Mouse (Mus musculus) layer of hippocampus, postnatal 36 days (tissue): ENCODE measurements at regions not wholly inside any gene's neighbourhood (a gene's known extent, or its start where the extent isn't known, plus 50 kb on each side); places are given as distances from the start of the nearest gene placed in this dataset.

ENCODE experiments used
- DNase-seq, 2 experiments: peaks; one replicate each; pipeline ENCODE4 v3.0.0; 2022

DNA sequence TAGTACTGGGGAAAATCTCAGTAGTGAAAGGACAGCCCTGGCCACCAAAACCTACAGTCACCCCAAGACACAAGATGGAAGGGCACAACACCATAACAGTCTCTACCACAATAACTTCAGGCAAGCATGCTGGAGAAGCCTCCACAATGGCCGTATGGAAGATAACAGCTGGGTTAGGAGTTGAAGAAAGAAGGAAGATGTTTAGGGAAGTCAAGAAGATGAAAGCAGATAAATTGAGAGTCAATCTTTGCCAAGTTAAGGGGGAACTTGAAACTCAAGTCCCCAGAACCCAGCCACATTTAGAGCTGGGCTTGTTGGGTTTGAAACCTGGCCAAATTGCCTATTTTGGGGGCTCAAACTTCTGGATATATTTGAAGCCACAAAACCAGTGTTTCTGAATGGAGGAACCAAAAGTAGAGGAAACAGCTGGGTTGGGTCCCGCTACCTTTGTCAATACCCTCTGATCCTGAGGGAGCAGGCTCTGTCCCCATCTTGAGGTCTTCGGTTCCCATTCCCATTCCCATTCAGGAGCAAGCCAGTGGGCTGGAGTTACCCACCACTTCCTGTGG, 147.8 kb downstream of the Cdc5l start:
- no peak for DNase-seq

DNA sequence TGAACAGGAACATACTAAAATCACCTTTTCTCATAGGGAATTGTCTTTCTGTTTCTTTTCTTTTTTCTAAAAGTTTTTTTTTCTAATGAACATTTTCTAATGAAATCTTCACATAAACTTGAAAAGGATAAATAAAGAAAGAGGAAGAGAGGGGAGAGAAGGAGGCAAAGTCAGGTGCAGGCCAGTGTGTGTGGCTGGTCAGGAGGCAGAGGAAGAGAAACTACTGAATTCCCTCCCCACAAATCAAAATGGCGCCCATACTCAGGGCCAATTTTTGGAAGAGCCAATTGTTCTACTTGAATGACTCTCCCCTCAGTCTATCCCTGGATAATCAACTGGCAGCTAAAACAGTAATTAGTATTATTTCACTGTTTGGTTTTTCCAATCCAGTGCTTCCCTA, 152.0 kb downstream of the Cdc5l start:
- DNase-seq, result no peak

DNA sequence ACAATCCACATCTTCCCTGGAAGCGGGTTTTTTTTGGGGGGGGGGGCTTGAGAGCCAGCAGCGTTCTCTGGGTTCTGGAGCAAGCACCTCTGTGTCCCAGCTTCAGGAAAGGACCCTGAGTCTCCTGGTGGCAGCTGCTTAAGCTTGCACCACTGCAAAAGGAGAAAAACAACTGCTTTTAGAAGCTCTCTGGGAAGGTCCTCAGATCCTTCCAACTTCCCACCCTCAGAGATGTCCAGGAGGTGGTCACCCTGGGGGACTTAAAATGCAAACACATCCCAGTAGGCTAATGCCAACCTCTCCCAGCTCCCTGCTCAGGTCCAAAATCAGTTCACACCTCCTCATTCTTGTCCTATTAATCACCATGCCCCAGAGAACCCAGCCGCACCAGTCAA, 153.7 kb downstream of the Cdc5l start:
- no peak for DNase-seq

DNA sequence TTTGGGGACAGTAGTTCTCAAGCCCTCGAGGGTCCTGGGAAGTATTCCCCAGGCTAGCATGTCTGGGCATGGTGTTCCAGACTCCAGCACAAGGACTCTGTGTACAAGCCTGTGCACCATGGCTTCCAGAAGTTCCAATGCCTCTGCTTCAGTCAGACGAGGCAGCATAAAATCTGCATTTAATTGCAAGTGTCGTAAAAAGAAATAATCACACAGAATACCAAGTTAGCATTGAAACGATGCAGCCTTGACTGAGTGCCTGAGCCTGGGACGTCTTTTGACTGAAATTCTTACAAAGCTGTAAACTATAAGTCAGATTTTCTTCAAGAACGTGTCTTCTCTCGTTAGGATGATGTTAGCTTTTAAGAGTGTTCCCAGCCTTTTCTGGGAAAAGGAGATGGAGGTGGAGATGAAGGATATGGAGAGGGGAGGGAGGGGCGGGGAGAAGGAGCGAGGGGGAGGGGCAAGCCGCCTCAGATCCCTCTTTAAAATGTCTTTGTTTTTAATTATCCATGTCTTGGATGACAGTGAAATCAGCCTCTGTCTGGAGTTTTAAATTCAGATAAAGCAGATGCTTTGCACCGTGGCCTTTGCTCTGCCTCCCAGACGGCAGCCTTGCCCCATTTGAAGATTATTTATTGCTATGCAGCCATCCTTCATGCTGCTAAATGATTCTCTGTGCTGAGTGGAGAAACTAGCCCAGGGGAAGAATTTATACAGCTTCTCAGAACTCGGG, 154.3 kb downstream of the Cdc5l start:
- no peak for DNase-seq

DNA sequence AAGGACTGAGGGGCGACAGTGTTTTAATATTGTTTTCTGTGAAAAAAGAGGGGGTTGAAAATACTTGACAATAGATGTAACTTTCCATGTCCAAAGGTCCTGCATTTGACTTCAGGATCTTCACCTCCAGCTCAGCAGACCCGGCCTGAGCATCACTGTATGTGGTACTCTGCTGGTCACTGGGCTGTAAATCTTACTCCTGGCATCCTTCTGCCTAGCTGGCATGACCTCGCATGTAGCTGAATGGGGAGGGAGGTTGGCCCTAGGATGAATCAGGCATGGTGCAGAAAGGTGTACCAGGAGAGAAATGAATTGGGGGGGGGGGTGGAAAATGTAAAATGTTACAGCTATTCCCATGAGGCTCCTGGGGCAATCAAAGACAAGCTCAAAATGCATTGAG, 156.0 kb downstream of the Cdc5l start:
- no peak for DNase-seq

DNA sequence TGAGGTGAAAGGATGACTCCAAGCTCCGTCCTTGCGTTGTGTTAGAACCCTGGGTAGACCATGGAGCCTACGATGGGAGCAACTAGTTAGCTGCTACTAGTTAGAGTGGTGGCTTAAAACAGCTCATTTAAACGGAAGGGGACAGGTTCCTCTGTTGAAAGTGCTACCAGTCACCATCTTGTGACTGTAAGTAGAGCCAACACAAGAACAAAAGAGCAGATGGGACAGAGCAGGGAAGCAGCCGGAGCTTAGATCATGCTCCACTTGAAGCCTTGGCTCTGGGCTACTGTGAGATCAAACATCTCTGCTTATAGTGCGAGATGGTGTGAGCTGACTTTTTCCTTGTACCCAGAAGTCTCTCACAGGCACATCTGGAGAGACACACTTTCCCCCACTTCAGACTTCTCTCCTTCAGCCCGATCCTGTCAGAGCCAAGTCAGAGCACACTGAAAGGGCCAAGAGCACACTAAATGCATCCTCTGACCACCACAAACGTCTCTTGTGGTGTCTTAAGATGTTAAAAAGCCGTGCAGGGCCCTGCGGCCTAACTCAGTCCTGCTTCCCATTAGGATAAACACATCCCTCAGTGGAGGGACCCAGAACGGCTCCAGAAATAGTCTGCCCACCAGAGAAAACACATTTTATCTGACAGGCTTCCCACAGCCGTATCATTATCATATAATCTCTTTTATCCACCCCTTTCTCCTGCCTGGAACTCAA, 156.7 kb downstream of the Cdc5l start:
- DNase-seq, result no peak

DNA sequence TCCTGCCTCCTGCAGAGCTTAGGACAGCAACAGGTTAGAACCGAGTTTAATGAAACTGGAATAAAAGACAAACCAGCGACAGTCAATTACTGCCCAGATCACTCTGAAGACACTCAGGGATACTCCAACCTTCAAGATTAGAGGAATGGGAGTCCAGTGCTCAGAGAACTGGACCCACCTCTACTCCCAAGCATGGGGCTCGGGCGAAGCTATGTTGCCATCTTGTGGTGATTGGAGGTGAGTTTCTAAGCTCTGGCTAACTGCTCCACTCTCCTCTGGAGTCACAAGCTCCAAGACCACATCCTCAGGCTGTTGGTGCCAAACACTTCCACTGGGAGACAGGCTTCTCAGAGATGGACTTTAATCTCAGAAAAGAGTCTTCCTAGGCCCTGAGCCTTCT, 158.6 kb downstream of the Cdc5l start:
- no peak for DNase-seq

DNA sequence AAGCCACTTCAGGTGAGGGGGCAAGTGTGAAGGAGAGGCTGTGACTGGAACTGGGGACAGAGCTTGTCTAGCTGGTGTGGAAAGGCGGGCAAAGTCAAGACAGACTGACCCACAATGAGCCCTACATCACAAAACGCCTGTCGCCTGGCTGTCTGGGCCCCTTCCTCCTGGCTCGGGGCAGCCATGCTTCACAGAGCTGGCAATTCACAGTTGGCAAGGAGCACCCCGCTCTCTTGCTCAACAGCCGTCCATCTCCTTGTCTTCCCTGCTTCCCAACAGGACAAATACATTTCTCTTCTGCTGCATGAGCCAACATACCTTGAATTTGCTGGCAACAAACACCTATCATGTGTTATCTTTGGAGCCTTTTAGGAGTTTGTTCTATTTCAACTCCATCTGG, 166.8 kb downstream of the Cdc5l start:
- DNase-seq, result no peak

DNA sequence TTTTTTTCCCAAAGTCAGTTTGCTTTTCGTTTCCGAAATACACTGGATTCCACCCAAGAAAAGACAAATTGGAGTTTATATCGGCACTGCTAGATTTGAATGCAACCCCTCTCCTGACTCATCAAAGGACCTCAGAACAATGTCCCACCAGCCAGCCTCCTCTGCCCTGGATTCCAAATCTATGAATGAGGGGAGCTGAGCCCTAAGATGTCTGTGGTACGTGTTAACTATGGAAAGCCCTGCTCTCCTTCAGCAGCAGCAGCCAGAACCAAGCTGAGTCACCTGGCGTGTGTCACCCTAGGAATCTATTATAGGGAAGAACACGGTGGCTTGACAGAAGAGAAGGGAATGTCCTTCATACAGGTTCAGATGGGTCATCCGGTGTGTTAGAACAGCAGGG, 167.9 kb downstream of the Cdc5l start:
- DNase-seq, result no peak

DNA sequence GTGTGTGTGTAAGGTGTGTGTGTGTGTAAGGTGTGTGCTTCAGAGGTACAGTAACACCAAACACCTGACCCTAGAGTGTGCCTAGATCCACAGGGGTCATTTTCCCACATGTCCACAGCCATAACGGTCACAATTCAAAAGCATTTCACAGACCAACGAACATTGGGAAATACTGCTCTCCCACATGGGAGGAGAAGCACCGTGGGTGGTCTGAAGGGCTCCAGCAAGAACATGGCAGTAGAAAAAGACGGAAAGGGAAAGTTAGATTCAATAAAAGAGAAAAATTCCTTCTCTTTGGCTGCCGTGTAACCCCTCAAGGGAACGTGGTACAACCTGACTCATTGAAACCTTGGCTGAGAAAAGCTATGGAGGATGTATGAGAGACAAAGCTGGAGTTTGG, 169.1 kb downstream of the Cdc5l start:
- no peak for DNase-seq

DNA sequence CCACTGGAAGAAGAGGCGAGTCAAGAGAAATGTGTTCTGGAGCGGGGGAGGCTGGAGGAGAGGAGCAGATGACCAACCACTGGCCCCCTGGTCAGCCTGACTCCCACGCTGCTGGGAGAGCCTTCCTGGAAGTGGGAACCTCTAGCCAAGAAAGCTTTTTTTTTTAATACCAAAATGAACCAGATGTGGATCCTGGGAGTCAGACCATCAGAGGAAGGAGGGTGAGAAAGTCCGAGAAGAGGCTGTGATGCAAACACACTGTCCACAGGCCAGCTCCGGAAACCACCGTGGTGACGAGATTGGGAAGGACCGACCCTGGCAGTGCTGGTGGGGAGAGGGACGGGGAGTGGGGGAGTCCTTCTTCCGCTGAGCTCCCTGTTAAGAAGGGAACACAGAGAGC, 173.1 kb downstream of the Cdc5l start:
- DNase-seq, result no peak

DNA sequence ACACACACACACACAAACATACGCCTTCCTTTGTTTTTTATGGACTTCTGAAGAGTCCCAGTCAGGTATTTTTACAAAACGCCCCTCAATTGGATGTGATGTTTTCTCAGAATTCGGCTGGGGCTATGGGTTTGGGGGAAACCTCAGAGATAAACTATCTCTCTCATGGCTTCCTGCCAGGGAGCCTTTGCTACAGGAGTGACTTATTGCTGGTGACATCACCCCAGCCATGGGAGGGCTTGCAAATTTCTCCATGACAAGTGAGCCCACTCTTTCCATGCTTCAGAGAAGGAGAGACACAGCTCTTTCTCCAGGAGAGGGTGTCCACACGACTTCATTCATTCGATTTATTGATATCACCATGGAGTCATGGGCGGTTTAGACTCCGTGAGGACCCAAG, 175.5 kb downstream of the Cdc5l start:
- no peak for DNase-seq

DNA sequence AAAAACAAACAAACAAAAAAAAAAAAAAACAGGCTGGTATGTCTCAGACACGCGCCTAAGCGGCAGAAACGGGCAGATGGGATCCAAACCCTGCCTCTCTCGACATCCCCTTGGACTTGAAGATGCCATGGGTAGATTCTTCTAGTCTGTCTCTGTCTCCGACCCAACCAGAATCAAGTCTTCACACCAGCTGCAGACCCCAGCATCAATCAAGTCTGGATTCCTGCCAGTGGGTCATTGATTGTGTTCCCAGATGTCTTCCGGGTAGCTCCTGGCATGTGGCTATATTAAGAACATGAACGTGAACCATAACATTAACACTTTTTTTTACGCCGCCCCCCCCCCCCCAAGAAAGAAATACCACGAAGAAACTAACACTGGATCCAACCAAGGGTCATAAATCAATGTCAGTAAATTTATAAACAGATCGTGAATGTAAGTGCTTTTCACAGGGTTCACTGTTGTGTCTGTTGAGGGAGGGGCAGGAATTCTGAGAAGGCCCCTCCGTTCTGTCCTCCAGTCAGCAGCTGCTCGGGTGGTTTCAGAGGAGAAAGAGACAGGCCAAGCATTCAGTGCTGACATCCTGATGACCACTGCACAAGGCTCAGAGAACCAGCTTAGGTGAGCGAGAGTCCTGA, 180.8 kb downstream of the Cdc5l start:
- DNase-seq, result no peak

DNA sequence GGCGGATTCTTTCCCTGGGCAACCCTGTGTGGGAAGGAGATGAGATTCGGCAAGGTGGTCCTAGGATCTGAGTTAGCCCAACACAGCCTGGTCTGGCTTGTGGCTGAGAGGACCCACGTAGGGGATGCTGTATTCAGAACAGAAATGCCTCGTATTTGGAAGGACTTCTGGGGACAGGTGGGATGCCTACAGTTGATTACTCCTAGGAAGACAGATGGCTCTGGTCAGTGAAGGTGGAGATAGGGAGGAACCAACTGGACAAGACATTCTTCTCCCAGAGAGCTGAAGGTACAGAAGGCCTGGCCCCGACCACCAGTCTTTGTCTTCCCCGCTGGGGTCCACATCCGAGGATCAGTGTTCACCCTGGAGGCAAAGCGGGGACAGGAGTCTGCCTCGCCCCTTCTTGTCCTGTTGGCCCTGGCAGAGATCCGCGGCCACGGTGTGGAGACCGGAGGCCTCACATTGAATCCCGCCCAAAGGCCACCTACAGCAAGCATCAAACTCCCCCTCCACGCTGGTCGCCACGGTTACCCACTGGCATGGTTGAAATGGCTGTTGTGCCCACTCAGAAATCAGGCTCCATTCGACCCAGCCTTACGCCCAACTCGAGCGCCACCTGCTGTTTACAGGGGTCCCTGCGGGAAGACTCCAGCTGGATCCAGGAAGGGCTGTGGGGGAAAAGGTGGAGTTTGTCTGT, 182.4 kb downstream of the Cdc5l start:
- DNase-seq, result peak; percentile 78 to 80

DNA sequence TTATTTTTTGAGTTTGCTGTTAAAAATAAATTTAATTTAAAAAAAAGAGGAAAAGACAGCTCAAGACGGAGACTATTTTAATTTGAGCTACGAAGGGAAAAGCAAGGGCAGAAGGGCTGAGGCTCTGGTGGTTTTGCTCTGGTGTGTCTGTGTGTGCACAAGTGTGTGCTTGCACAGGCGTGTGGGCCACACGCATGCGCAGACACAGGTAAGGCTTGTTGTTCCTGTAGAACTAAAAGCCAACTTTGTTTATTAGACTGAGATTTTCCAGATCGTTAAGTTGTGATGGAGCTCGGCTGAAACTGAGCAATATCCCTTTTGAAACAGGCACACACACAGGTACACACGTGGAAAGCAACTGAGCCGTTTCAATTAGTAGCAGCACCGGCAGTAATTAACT, 183.1 kb downstream of the Cdc5l start:
- DNase-seq, result no peak

DNA sequence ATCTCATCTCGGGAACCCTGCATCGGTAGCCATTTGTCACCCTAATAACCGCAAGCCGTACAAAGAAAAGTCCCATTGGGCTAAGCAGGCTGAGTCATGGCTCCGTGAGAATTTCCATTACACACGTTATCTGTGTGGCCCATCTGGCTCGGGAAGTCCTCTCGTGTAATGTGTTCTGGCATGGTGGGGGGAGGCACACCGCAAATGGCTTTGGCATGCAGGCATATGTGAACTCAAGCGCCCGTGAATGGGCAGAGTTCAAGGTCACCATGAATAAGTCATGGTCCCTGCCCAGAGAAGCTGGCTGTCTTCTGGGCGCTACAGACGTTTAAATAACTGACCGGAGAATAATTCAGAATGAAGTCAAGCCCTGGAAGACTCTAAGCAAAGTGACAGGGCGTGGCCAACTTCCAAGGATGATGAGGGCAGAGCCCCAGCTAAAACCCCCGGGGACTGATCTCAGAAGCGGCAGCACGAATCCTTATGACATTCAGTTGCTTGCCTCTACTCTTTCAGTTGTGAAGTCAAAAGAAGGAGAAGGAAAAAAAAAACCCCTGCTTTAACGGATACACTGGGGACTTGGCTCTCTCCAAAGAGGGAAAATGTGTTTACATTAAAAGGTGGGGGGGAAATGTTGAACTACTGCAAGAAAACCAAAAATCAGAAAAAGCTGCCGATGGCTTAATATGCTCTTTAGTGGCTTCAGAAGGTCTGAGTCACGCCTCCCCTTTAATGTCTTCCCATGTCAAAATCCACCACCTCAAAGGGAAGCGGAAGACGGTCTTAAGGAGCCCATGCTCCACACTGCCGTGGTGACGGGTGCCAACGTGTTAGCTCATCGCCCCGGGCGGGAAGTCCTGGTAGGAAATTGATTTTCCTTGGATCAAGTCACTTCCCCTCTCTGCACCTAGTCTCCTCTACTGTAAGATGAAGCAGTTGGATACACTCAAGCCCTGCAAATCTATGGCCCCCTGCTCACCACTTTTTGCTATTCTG, 186.1 kb downstream of the Cdc5l start:
- DNase-seq, result no peak

DNA sequence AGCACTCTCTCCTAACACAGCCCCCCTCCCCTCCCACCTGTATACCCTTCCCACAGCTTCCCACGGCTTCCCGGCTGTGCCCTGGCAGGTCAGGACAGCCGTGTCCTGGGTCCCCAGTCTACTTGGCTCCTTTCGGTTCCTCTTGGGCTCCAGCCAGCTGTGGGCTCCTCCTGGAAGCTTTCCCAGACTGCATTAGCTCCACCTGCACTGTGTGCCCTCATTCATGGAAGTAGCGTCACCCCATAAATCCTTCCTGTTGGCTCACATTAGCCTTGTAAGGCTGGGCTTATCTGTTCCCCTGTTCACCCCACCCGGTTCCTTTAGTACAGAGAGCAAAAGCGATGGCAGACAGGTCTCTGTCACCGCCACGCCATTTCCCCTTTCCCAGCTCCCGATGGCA, 188.7 kb downstream of the Cdc5l start:
- no peak for DNase-seq

DNA sequence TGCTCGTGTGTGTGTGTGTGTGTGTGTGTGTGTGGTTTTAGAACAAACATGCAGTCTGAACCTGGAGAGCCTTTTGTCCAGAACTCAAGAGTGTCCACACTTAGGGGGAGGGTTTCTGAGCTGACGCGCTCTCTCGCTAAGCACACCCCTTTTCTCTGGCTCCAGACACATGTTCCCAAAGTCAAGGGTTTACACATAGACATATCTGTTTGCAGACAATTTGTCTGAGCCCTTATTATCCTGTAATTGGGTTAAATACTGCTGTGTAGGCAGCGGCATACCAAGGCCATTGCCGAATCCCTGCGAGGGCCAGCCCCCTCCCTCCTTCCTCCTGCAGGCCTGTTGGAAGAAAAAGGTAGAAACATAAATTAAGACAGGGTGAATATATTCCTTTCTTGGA, 190.4 kb downstream of the Cdc5l start:
- DNase-seq, result no peak

DNA sequence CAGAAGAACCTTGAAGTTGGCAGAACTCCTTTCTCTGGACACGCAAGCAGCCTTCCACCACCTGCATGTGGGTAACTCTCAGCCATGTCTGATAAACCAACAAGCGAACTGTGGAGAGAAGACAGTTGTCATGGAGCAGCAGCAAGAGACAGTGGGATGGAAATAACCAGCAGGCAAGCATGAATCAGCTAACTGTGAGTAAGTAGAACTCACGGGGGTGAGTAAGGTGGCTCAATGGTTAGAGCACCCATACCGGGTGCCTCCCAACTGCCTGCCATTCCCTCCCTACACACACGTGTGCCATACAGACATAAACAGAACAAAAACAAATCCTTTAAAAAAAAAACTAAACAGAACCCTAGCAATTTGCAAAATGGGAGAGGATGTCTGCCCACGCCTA, 191.5 kb downstream of the Cdc5l start:
- DNase-seq, result peak in 1 of 2 experiments; percentile 14

DNA sequence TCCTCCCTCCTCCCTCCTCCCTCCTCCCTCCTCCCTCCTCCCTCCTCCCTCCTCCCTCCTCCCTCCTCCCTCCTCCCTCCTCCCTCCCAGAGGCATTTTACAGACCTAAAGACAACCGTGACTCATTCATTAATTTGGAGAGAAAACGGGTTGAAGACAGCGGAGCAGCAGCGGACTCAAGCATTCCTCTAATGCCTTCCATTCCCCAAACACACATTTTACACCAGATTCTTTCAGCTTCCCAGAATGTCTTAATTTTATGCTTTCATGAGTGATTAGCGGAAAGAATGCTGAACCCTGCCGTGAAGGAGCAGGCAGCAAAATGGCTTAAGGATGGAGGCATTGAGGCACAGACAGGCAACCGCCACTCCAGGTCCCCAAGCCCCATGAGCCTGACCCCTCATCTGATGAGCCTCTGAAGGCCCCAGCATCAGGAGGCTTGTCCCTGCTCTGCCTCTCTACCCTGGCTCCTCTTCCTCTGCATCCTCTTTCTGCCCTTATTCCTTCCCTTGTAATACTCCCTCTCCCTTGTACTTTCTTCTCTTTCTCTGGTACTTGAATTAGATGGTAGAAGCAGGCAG, 192.5 kb downstream of the Cdc5l start:
- no peak for DNase-seq

DNA sequence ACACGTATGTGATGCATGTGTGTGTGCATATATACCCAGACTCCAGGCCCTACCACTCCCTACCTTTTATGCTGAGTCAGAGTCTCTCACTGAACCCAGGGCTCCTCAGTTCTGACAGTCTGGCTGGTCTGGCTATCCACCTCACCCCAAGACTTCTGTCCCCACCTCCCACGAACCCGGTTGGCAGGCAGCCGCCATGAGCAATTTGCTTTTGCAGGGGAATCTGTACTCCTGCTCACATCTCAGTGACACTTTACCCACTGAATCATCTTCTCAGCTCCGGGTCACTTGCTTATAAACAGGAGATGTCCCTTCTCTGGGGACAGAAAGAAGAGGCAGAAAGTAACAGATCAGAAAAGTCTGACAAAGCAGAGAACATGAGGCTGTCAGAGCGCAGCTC, 193.0 kb downstream of the Cdc5l start:
- DNase-seq, result no peak
